Mouse (Mus musculus): ENCODE results near the gene Fndc11. TPM values are rescaled to one million over a fixed set of nuclear protein-coding genes. Genes with fewer than 3 reads are reported as not detected.

The Fndc11 gene
- polyA plus RNA-seq (2017; shearing (Covaris generic)): not detected

DNA sequence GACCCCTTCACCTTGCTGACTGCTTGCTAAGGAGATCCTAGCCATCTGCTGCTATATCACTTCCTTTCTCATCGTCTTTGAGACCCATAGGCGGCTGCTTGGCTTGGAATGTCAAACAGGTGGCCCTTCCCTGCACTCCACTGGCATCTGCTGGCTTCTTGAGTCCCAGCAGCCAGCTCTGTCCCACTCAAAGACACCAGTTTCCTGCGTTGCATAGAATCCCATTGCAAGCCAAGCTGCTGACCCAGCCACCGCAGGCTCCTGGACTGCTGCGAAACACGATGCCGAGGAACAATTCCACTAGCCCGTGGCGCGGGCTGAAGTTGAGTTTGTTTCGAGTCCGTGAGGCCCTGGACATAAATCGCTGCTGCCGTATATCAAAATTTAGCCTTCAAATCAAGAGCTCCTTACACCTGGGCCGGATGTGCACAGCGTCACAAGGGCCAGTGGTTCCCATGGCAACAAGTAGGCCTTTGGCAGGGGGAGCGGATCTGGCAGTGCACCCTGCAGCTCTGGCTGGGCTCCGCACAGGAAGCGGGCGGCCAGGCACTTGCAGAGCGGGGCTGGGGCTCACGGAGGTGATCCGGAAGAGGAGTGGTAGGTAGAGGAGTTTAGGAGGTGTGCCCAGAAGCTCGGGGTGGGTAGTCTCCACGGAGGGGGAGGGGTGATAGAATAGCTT, at the start of gene Fndc11:
Gene Fndc11 (plus strand): TSS at position 476 of the 679 bp plus-strand sequence.

DNA sequence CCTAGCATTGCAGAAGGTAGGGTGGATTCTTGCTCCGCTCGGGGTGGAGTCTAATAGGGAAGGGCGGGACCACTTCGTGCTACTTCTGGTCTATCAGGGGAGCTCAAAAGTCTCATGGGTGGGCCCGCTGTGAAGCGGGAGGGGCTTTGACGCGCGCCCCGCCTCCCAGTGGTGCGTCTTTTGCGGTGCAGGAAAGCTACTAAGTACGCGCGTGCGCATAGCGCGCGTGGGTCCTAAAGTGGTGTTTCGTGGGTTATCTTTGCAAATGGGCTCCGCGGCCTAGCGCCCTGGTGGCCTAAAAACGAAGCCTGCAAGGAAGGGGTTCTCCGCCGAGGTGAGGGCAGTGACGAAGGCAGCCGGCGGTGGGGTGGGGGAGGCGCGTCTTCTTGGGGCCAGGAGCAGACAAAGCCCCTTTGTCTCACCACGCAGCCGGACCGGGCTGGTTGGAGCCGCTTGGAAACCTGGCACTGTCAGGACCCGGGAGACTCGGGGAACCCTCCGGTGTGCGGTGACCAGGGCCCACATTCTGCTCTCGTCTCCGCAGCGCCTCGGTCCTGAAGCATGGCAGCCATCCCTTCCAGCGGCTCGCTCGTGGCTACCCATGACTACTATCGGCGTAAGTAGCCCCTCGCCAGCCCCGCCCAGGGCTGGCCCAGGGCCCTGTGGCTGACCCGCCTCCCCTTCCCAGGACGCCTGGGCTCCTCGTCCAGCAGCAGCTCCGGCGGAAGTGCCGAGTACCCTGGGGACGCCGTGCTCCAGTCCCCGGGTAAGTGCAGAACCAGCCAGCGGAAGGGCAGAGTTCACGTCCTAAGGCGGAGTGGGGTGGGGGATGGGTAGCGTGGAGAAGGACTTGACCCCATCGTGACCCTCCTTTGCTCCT, 32.5 kb upstream of the Fndc11 start, which contains the start of gene Ppdpf:
Gene Ppdpf (plus strand): TSS at position 127 of the 880 bp plus-strand sequence.

DNA sequence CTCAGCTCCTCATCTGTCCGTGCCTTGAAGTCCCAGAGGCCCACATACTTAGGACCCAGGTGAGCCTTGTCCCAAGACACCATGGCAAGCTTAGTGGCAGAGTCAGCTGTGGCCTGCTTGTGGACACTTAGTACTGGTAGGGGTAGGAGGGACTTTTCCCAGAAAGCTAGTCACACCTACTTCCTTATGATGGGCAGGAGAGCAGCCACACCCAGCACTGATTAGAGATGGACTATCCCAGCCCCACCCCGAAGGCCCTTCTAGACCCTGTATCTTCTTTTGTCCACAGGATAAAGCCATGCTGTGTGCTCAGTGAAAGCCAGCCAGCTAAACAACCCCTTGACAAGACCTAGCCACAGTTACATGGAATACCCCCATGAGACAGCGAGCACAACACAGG, 17.4 kb upstream of the Fndc11 start, which contains the start of gene Ptk6:
Gene Ptk6 (minus strand): TSS at position 368 of the 400 bp plus-strand sequence.

DNA sequence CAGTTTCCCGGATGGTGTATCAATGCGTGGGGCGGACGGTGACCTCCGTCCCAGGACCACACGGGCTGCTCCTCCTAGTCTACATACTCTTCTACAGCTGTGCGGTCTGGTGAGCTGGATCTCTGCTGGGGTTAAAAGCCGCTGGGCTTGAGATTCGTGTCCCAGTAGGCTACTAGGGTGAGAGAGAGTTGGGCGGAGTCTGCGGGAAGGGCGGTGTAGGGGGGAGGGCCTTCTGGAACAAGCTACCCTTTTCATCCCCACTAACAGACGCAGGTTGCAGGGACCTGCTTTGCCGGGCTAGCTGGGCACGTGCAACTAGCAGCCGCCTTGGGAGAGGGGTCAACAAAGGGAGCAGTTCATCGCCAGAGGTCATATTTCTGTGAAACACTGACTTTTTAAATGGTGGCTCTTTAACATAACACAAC, 6.8 kb upstream of the Fndc11 start, which contains the start of gene Srms:
Gene Srms (minus strand): TSS at position 165 of the 425 bp plus-strand sequence.

DNA sequence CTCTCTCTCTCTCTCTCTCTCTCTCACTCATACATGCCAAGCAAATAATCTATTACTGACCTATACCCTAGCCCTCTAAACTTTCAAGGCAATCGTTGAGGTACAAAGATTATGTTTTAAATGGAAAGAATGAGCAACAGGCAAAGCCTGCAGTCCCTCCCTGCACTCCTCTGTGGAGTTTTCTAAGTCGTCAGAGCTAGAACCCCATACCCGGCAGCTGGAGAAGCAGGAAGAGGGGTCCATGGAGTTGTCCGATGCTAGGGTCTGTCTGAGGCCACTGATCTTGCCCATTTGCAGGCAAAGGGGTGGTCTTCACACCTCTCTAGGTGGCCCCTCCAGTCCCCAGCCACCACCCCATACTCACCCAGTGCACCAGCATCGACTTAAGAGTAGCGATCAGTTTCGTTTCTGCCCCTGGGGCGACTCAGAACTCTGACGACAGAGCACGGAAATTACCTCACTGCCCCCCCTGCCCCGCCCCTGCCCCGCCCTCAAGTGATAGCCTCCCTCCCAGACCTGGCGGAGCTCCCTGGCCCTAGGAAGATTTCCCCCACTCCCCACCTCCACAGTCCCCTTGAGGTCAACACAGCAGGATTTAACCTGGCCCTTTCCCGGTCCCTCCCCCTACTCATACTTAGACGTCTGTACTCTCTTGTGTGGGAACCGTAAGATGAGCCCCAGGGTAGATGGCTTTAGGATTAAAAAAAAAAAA, 21.9 kb downstream of the Fndc11 start, which contains the start of gene Helz2:
Gene Helz2 (minus strand): TSS at position 426 of the 712 bp plus-strand sequence.

Other genes starting within 250 kb of the Fndc11 start
- 1.5 TPM for gene Col20a1, start 233.5 kb upstream of the Fndc11 start, polyA plus RNA-seq (2017; shearing (Covaris generic))
- gene Chrna4, start 176.5 kb upstream of the Fndc11 start, polyA plus RNA-seq (2017; shearing (Covaris generic)): not detected
- not detected for gene Kcnq2, start 84.7 kb upstream of the Fndc11 start, polyA plus RNA-seq (2017; shearing (Covaris generic))
- gene Eef1a2, start 63.0 kb upstream of the Fndc11 start, polyA plus RNA-seq (2017; shearing (Covaris generic)): not detected
- 154 TPM for gene Ppdpf, start 32.8 kb upstream of the Fndc11 start, polyA plus RNA-seq (2017; shearing (Covaris generic))
- gene Ptk6, start 17.2 kb upstream of the Fndc11 start, polyA plus RNA-seq (2017; shearing (Covaris generic)): 0.09 TPM
- 0.49 TPM for gene Srms, start 6.8 kb upstream of the Fndc11 start, polyA plus RNA-seq (2017; shearing (Covaris generic))
- 18.9 TPM for gene Helz2, start 22.0 kb downstream of the Fndc11 start, polyA plus RNA-seq (2017; shearing (Covaris generic))
- 35.9 TPM for gene Gmeb2, start 68.0 kb downstream of the Fndc11 start, polyA plus RNA-seq (2017; shearing (Covaris generic))
- gene Stmn3, start 94.5 kb downstream of the Fndc11 start, polyA plus RNA-seq (2017; shearing (Covaris generic)): not detected
- gene Rtel1, start 99.7 kb downstream of the Fndc11 start, polyA plus RNA-seq (2017; shearing (Covaris generic)): 89.7 TPM
- gene Zgpat, start 144.9 kb downstream of the Fndc11 start, polyA plus RNA-seq (2017; shearing (Covaris generic)): 109 TPM
- gene Arfrp1, start 145.4 kb downstream of the Fndc11 start, polyA plus RNA-seq (2017; shearing (Covaris generic)): 133 TPM
- gene Lime1, start 160.1 kb downstream of the Fndc11 start, polyA plus RNA-seq (2017; shearing (Covaris generic)): 242 TPM
- 0.42 TPM for gene Zbtb46, start 239.4 kb downstream of the Fndc11 start, polyA plus RNA-seq (2017; shearing (Covaris generic))

All from naive thymus-derived CD4-positive, alpha-beta T cell, adult 5 months (primary cell).